Mouse (Mus musculus) heart, adult 8-10 months (tissue): ENCODE results near the gene Clcf1. TPM values are rescaled to one million over a fixed set of nuclear protein-coding genes. Genes with fewer than 3 reads are reported as not detected.

Experiments
- DNase-seq: peaks from one replicate; pipeline ENCODE4 v3.0.0; 2022; ENCODE audit warnings: low spot score
- total RNA-seq, 4 experiments: library from RNA; stranded (reverse); gene quantifications; 2 replicates each; pipeline ENCODE4 v1.2.4; 2022

Clcf1 gene
- total RNA-seq, result 1 to 10 TPM in 2 of 4 experiments, under 1 TPM in 2; 0.57 to 1.6 (median 1.0) TPM

DNA sequence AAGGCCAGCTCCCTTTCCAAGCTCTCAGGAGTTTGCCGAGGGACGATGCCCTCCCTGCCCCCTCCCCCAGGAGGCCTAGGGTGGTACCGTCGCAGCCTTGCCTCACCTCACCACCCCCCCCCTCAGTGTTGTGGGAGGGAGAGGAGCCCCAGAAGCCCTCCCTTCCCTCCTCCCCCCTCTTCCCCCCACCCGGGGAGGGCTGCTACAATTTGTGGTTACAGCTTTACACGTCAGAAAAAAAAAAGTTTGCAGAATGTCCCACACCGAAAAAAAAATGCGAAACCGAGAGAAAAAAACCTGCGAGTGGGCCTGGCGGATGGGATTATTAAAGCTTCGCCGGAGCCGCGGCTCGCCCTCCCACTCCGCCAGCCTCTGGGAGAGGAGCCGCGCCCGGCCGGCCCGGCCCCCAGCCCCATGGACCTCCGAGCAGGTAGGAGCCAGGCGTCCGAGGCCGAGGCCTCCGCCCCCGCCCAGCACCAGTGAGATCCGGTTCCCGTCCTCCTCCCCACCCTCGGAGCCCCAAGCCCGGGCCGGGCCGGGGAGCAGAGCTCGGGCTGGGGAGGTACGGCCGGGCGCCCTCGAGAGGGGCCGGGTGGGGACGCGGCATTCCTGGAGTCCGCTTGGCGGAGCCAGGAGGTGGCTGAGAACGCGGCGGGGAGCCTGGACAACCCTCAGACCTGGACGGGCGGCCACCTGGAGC, at the start of gene Clcf1, which contains the start of gene AC109138.7:
Gene Clcf1 (plus strand): TSS at position 168 of the 700 bp plus-strand sequence.
Gene AC109138.7 (plus strand): TSS at position 287 of the 700 bp plus-strand sequence.
- DNase-seq, result no peak

DNA sequence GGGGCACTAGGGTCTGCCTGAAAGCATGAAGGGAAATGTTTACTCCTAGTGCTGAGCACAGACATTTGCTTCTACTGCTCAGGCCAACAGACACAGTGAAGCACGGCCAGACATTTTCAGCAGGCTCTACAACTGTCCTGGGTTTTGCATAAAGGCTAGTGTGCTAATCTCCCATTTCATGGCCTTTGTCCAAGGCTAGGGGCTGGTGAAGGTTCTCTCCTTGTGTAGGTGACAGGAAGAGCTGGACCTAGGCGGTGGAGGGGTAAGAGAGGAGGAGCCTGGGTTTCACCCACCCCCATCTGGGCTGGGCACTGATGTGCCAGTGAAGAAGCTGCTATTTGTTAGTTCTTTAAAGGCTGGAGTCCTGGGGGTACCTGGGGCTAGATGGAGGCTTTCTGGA, 49.3 kb upstream of the Clcf1 start:
- DNase-seq, result no peak

DNA sequence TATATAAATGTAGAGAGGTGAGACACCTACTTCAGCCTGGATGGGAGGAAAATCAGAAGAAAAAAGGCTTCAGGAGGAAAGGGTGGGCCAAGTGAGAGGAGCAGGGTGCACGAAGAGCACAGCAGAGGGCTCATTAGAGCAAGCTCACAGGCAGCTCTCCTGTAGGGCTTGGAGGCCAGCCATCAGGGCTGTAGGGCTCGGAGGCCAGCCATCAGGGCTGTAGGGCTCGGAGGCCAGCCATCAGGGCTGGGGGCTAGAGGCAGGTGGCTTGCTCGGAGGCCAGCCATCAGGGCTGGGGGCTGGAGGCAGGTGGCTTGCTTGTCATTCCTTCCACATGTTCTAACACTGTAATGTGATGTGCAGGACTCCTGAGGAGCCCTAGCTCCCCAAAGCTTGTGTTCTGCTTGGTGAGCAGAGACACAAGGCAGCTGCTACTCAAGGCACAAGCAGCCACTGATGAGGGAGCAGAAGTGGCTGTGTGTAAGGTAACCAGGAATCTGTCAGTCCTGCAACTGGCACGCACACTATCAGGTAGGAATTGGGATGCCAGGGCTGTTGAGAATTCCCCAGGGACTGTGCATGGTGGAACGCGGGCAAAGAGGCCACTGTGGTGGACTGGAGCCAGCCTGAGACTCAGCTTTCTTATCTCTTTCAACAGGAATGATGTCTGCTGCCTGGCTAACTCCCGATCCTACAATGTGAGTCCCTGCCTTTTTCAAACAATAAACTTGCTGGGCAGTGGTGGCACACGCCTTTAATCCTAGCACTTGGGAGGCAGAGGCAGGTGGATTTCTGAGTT, 47.2 kb upstream of the Clcf1 start:
- no peak for DNase-seq

DNA sequence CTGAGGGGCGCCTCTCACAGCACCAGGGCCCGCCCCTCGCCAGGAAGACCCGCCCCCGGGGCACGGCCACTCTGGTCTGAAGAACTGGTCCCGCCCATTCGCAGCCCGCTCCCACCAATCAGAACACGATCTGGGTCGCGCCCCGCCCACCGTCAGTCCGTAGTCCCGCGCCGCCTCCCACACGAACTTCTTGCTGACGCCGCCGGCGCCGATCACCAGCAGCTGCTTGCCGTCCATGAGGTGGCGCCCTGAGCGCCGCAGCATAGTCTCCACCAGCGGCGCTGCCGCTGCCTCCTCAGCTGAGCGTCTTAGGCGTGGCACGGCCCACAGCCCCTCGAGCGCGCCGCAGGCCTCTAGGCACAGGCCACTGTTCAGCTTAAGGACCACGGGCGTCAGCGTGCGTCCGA, 44.7 kb upstream of the Clcf1 start:
- DNase-seq, result peak; percentile 99

DNA sequence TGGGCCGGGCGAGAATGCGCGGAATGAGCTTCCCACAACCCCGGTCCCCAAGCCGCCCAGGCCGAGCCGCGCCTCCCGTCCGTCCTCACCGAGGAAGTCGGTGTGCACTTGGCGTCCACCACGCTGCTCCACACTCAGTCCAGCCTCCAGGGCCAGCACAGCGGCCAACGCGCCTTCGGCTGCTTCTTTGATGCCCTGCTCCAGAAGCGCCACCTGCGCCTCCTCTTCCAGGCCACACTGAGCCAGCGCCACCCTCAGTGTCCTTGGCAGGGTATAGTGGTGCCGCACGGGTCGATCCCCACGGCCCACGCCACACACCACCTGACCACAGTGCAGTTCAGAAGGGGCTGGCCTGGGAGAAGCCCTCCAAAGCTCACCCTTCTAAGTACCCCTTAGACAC, 44.2 kb upstream of the Clcf1 start:
- DNase-seq, result no peak

DNA sequence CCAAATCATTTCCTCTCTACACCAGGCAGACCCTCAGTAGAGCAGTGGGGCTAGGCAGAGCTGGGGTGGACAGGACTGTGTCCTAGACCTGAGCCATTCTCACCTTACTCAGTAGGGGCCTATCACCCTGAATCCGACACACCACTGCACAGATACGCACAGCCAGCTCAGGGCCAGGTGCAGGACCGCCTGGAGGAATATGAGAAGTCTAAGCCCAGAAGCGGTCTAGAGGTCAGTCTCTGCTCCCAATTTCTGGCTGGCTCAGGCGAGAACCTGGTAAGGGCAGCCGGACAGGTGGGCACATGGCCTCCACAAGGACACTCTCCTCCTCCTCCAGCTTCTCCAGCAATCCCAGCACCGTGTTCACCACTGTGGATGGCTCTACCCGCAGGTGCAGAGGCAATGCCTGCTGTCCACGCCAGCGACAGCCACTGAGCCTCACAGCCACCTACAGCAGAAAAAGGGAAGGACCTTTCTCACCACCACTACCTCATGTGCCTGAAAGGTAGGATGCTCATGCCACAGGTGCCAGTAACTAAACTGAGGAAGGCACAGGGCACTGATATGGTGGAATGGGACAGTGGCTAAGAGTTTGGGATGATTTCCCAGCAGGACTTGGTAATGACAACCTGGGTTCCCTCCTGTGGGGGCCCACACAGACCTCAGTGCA, 43.2 kb upstream of the Clcf1 start:
- no peak for DNase-seq

DNA sequence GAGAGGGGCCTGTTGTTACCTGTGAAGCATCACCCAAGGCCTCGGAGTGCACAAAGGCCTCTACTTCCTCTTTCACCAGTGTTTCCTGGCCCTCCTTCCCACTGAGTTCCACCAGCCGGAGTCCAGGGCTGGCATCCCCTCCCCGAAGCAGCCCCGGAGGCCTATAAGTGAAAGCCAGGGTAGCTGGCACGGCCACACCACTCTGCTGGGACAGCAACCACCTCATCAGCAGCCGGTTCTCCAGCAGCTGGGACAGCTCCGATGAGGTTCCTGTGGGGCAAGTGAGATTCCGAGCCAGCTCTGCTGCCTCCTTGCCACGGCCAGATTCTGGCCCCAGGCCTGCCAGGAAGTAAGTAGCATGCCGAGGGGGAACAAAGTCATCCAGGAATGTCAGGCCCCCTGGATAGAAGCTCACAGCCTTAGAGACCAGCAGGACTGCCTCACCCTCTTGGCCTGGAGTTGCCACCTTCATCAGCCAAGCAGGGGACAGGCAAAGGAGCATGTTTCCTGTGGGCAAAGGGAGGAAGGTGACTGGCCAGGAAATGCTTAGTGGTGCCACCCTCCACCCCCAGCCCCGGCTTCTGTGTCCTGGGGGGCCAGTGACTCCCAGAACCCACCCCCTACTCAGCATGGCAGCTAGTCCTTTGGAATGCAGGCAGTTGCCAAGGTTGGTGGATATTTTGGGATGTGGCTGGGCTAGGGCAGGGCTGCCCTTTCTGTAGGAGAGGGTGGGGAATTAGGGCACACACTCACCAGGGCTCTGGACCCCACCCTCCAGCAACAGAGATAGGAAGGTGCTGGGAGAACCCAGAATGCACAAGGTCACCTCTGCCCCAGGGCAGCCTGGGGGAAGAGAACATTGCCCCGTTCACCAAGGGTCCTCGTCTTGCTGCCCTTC, 42.4 kb upstream of the Clcf1 start:
- no peak for DNase-seq

DNA sequence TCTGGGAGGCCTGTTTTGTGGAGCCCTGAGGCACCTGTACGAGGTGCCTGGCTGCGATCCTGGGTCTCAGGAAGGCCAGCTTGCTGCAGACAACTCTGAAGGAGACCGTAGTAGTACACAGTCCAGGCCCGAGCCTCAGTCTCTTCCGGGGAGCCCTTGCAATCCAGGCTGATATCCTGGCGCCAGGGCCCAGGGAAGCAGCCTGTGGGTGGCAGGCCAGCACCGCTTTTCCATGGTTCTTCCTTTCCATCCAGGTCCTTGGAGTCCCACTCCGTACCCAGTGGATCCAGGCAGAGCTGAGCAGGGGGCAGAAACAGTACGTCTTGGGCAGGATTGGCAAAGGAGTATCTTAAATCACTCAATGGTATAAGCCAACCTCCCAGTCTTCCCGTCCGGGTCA, 41.1 kb upstream of the Clcf1 start:
- DNase-seq, result no peak

DNA sequence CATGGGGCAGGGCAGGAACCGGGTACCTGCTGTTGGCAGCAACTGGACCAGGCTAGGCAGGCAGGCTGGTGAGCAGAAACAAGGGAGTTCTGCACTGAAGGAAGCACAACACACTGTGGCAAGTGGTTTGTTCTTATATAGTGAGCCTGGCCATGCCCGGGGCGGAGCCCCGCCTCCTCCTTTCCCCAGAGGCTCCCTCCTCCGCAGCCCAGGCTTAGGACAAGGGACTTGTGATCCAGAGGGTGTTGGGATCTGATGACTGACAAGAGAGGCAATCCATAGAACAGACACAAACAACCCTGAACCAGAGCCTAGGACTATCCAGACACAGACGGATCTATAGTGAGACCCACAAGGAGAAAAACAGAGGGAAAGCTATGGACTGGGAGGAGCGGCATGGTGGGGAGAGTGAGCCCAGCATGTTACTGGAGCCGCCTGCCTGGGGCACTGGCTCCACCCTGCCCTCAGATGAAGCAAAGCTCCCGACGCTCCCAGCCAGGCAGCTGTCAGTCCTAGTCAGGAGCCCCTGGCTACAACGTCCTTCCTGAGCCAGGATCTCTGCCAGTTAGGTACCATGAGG, 38.6 kb upstream of the Clcf1 start, which contains the start of gene Carns1:
Gene Carns1 (minus strand): TSS at position 112 of the 580 bp plus-strand sequence.
- DNase-seq, result no peak

DNA sequence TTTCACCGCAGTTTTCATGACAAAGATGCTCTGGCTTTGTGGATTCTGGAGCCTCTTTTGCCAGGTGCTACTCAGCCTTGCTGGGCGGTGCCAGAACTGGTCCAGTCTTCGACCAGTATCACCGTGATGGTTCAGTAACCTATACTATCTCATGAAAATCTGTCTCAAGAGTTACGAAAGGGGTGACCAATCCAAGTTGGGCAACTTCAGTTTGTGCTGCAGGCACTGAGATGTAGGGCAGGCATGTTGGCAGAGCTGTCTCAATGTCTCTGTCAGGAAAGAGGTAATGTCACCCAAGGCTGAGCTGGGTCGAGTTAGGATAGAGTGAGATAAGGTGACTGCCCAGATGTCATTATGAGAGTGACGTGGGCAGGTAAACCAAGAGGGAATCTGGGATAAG, 33.6 kb upstream of the Clcf1 start:
- DNase-seq, result no peak

DNA sequence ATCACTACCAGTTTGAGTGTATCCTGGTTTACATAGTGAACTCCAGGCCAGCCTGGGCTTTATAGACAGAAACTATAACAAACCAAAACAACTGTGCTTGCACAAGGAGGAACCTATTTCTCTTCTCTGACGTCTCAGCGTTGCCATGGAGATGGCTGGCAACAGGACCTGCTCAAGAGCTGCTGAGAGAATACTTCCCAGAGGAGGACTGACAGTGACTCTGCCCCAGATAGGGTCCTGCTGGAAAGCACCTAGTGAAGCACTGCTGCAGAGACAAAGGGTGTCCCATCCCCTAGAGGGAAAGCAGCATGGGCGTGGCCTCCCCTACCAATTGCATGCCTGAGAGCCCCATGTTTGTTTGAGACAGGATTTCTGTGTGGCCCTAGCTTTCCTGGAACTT, 32.1 kb upstream of the Clcf1 start:
- no peak for DNase-seq

DNA sequence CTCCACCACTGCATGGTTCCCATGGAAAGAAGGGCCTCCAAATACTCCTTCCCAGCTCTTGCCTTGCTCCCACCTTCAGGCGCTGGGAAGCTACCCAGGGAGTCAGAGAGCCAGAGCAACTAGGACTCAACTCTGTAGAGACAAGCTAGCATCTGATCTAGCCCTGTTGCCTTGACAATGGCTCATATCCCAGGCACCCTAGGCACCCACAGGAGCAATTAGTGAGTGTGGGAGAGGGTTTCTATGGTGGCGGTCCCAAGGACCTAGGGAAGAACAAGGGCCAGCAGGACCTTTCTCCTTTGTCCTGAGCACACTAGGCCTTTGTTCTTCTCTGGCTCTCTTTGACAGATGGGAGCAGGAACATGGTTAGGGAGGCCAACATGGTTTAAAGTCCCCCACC, 30.3 kb upstream of the Clcf1 start:
- DNase-seq, result no peak

DNA sequence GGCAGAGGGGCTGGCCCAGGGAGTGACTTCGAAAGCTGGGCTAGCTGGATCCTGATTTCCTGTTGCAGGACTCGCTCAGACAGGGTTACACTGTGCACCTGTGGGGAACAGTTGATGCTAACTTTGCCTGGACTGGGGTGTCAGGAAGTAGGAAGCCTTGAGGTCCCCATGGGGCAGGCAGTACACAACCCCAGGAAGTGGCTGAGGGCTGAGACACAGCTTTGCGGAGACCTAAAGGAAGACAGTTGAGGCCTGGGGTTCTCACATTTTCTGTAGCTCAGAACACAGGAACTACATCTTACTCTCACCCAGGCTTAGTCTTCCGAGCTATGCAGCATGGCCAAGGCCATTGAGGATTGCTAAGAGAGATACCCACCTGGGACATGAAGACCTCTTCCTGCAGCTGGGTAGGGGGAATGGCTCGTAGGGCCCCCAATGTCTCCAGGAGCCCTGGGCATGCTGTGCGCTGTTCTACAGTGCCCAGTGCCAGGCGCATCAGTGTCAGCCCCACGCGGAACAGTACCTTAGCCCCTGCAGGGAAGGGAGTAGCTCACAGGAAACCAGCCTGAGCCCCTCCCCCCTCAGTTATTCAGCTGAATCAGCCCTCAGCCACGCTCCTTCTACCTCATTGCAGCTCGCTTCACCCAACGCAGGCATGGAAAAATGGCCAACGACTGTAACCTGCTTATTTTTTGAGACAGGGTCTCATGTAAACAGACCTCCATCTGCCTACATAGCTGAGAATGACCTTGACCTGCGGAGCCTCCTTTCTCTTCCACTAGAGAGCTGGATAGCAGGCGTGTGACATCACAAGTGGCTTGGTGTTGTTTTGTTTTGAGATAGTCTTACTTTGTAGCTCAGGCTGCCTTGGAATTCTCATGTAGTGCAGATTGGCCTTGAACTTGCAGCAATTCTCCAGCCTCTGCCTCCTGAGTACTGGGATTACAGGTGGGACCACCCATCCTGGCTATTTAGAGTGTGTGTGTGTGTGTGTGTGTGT, 28.8 kb upstream of the Clcf1 start:
- DNase-seq, result no peak

DNA sequence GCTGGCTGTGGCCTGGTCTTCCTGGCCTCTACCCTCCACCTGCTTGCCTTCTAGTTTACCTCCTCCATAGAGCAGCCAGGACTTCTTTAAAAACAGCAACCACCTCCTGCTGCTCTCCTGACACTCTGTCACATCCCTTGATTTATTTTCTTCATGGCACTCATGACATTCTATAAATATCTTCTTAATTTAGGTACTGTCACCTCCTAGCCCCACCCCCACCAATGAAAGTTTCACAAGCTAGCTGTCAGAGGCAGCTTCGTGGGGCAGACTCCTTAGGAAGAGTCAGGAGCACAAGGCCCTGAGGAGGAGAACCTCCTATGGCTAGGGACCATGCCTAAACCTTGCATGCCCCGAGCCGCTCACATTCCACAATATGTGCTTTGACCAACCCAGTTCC, 26.7 kb upstream of the Clcf1 start:
- DNase-seq, result no peak

DNA sequence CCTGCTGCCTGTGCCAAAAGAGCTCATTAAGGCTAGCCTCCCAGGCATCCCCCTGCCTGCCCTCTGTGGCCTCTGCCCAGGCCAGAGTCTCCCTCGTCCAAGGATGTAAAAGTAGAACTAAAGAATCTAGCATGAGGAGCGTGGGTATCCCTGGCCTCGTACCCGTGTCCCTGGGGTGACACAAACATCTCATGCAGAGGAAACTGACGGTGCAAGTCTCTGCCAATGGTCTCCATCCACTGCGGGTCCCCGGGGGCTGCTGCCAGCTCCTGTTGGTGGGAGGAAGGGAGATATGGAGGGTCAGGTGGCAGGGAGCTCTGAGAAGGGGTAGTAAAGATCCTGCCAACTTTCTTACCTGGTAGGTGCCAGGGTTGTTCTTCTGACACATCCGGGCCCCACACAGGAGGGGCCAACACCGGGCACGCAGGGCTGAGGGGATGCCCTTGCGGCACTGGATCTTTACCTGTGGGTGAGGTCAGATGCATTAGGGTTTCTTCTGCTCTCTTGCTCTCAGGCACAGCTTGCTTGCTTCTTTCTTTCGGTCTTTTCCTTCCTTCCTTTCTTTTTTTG, 24.9 kb upstream of the Clcf1 start:
- DNase-seq, result no peak

DNA sequence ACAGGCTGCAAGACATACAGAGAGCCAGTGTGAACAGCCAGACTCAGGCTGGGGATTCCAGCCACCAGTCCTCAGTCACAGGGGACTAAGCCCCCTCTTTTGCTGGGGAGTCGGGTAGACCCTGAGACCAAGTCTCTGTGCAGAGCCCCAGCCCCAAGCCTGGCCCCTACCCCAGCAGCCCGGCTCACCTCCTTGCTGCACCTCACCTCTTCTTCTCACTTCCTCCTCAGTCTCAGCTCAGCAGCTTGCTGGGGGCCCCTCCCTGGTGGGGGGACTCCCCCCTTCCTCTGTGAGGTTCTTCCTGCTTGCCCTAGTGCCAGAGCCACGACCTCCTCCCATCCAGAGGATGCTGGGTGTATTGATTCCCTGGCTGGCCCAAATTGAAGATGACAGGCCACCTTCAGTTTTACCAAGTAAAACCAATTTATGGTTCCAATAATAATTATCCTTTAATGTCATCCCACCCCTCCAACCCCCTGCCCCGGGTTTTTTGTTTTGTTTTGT, 23.2 kb upstream of the Clcf1 start, which contains the start of gene Tbc1d10c:
Gene Tbc1d10c (minus strand): TSS at position 454 of the 504 bp plus-strand sequence.
- DNase-seq, result no peak

DNA sequence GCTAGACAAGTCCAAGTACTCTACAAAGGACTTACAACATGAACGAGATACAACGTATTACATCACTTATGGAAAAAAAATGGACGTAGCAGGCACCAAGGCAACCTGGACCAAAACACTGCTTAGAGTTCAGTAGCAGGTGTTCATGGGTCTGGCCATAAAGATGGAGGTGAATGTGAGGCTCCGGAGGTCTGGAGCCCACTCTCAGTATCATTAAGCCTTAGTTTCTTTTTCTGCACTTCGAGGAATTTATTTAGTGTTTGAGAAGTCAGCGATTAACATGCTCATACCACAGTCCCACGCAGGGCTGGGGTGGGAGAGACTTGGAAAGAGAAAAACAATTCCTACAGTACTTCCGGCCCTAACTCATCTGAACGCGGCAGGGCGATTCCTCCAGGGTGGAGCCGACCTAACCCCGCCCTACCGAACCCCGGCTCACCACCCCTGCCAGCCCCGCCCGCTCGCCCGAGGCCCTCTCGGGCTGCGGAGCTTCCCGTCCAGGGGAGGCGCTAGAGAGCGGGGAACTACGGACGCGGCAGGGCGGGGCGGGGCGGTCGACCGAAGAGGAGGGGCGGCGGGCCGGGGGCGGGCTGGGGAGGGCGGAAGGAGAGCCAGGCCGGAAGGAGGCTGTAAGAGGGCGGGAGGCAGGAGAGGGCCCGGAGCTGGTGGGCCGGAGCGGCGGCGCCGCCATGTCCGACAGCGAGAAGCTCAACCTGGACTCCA, 22.3 kb upstream of the Clcf1 start, which contains the start of gene Ppp1ca:
Gene Ppp1ca (plus strand): TSS at position 538 of the 723 bp plus-strand sequence.
- DNase-seq, result peak; percentile 92
